Mouse (Mus musculus) Patski (cell line): Measurements from ENCODE around the gene Cyp4a12a. TPM values are rescaled to one million over a fixed set of nuclear protein-coding genes. Genes with fewer than 3 reads are reported as not detected.
"Not testable (repeated sequence)": the region's sequence is repeated elsewhere in the genome, so short reads cannot be mapped to it uniquely, and the experiment has no call there.

Source experiments
- ATAC-seq: fragments of 100-300 bp; one replicate; pipeline ENCODE4 v1.8.0; 2021
- CTCF ChIA-PET: fragments of 350-600 bp; sonication (Branson Sonifier 250); formaldehyde crosslinking; loops from one replicate; lab custom pipeline; 2022; ENCODE audit warnings: inconsistent platforms; lab: Charles Lee
- POLR2A ChIA-PET: fragments of 350-600 bp; sonication (Branson Sonifier 250); formaldehyde crosslinking; loops from one replicate; lab custom pipeline; 2022; ENCODE audit warnings: antibody characterized with exemption, inconsistent platforms; lab: Charles Lee
- DNase-seq: peaks from one replicate; pipeline ENCODE4 v3.0.0-alpha.2; 2011; ENCODE audit warnings: low read depth, low spot score
- H3K27me3 ChIP-seq: fragments of 371-371 bp; one replicate; pipeline ENCODE4 v1.5.1; 2021
- CTCF ChIP-seq: fragments of 100-300 bp; IDR thresholded peaks from one replicate; pipeline ENCODE4 v1.5.1; 2021
- in situ Hi-C: fragments of 300-500 bp; cut with MboI; formaldehyde crosslinking; loops from 3 replicates; pipeline ENCODE4 v1.11.1; 2018; ENCODE audit warnings: low pct_unique_long_range_greater_than_20kb, mixed read lengths
- polyA plus RNA-seq: library from polyadenylated mRNA; unstranded; gene quantifications from one replicate; pipeline ENCODE4 v1.2.3, GENCODE M21; 2021

The Cyp4a12a gene
- 0.44 TPM for polyA plus RNA-seq

DNA sequence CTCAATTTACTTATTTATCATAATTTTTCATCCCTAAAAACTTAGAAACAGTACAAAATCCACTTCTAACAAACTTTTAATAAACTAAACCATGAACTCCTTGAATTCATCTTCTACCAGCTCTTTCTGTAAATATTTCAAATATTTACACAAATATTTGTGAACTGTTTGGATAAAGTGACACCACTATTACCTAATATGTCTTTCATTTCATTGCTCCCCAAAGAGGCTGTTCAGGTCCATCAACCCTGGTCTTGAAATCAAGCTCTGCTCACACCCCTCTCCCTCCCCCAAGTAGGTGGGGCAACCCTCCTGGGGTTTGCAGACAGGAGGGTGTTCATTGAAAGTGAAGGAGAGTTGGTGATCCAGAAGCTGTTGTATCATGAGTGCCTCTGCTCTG is at the start of gene Cyp4a12a:
Gene Cyp4a12a (plus strand): TSS at position 301 of the 400 bp plus-strand sequence.
- H3K27me3 ChIP-seq, ATAC-seq, DNase-seq, in situ Hi-C loops, POLR2A ChIA-PET, CTCF ChIA-PET: not testable (repeated sequence)

DNA sequence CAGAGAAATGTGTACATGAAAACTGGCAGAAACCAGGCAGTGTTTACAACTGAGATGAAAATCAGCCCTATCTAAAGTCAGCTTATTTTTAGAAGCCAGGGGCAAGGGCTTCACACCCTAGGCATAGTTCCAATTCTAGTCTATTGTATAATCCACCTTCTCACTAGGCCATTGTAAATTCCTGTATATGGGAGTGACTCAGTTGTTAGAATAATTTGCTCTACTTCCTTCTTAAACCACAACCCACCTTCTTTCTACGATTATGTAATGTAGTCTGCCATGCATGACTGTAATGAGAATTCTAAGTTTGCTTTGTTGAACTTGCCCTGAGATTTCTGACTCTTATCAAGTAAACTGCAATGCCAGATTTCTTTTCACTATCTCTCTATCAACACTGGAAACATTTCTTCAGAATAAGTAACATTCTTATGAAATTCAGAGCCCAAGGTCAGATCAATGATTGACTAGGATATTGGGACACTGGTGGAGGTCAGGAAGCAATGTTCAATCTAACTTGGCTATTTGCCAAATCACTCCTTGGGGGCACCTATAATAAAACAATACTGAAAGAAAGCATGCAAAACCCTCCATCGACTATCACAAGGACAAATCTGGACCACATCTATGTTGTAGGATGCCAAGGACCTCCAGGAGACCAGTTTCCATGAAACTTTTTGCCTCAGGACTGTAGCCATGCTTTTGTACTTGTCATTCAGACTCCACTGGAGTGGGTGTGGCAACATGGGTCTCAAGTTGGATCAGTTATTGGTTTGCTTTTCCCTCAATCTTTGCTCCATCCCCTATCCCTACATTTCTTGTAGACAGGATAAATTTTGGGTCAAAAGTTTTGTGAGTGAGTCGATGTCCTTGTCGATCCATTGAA is 33.9 kb upstream of the Cyp4a12a start:
- in situ Hi-C loops, result not testable (repeated sequence)

DNA sequence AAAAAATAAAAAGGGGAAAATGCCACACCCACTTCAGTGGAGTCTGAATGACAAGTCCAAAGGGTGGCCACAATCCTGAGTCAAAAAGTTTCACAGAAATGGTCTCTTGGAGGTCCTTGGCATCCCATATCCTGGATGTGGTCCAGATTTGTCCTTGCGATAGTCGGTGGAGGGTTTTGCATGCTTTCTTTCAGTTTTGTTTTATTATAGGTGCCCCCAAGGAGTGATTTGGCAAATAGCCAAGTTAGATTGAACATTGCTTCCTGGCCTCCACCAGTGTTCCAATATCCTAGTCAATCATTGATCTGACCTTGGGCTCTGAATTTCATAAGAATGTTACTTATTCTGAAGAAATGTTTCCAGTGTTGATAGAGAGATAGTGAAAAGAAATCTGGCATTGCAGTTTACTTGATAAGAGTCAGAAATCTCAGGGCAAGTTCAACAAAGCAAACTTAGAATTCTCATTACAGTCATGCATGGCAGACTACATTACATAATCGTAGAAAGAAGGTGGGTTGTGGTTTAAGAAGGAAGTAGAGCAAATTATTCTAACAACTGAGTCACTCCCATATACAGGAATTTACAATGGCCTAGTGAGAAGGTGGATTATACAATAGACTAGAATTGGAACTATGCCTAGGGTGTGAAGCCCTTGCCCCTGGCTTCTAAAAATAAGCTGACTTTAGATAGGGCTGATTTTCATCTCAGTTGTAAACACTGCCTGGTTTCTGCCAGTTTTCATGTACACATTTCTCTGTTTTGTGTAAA is 20.4 kb upstream of the Cyp4a12a start:
- H3K27me3 ChIP-seq, POLR2A ChIA-PET, DNase-seq, CTCF ChIA-PET, in situ Hi-C loops: not testable (repeated sequence)
- ATAC-seq, result peak; percentile 82

More for the DNA sequence above, 33.9 kb upstream of the Cyp4a12a start:
- CTCF ChIA-PET, POLR2A ChIA-PET, DNase-seq, H3K27me3 ChIP-seq: not testable (repeated sequence)
- peak; percentile 97 for ATAC-seq

DNA sequence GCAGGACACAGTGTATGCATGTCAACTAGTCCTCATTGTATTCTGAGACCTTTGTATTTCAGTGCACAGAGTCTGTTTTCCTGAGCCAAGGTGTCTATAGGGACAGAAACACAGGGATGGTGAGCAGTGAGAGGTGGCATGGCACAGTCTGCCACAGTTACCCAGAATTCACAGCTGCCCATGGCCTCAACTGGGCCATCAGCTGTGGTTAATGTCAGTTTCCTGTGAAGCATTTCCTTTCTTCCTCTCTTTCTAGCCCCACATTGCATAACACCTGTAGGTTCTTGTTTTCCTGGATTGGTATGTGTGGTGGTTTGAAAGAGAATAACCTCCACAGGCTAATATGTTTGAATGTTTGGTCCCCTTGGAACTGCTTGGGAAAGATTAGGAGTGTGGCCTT is 18.5 kb upstream of the Cyp4a12a start:
- ATAC-seq (no peak), DNase-seq (no peak)
- TF ChIP-seq CTCF, result no peak
- ChIA-PET POLR2A (no interaction called here), CTCF (no interaction called here)
- no peaks in the 10 kb centered on the region for H3K27me3 ChIP-seq
- in situ Hi-C loops, result loop anchor here (5.0 kb wide), 1 partner anchor 117 kb away; no protein-coding TSS in a partner anchor

DNA sequence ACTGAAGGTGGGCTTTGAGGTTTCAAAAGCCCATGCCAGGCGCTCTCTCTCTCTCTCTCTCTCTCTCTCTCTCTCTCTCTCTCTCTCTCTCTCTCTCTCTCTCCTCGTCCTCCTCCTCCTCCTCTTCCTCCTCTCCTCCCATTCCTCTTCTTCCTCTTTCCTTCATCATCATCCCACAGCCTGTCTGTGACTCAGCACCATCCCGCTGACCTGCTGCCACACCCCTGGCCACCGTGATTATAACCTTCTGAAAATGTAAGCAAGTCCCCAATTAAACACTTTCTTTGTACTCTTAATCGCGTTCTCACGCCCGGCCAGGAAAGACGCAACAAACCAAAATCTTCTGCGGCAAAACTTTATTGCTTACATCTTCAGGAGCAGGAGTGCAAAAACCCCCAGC is 18.1 kb upstream of the Cyp4a12a start:
- CTCF ChIA-PET, H3K27me3 ChIP-seq, ATAC-seq, POLR2A ChIA-PET, DNase-seq: not testable (repeated sequence)
- in situ Hi-C loops, result loop anchor here (5.0 kb wide), 1 partner anchor 117 kb away; no protein-coding TSS in a partner anchor

DNA sequence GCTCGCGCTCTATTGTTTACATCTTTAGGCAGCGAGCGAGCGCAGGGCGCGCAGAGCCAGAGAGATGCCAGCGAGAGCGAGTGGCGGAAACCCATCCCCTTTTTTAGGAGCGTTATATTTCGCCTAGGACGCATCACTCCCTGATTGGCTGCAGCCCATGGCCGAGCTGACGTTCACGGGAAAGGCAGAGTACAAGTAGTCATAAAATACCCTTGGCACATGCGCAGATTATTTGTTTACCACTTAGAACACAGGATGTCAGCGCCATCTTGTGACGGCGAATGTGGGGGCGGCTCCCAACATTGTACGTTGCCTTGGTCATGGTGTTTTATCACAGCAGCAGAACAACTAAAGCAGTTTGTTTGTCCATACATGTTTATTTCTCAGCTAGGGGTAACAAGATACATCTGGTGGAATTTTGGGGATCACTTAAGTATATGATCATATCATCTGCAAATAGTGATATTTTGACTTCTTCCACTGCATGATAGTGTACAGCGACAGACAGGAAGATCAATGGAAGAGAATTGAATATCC is 17.5 kb upstream of the Cyp4a12a start:
- ATAC-seq, POLR2A ChIA-PET, H3K27me3 ChIP-seq, DNase-seq, CTCF ChIA-PET: not testable (repeated sequence)
- in situ Hi-C loops, result loop anchor here (5.0 kb wide), 1 partner anchor 116 kb away; no protein-coding TSS in a partner anchor

DNA sequence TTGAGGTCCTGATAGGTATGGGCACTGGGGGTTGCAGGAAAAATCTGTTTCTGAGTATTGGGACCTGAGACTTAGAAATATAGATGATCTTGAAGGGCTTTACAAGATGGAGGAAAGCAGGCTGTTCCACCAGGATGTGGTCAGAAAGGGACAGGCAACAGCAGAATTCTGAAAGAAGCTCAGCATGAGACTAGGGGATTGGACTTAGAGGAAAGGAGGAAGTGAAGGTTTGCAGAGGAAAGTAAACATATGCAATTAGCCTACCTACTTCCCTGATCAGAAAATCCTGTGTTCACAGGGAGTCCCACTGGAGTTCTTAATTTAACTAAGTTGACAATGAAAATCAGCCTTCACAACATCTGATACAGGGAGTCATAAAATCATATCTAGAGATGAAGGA is 26.9 kb downstream of the Cyp4a12a start:
- DNase-seq, H3K27me3 ChIP-seq, ATAC-seq, CTCF ChIA-PET, POLR2A ChIA-PET: not testable (repeated sequence)
- in situ Hi-C loops, result loop anchor here (10.0 kb wide), 1 partner anchor 109 kb away; no protein-coding TSS in a partner anchor

DNA sequence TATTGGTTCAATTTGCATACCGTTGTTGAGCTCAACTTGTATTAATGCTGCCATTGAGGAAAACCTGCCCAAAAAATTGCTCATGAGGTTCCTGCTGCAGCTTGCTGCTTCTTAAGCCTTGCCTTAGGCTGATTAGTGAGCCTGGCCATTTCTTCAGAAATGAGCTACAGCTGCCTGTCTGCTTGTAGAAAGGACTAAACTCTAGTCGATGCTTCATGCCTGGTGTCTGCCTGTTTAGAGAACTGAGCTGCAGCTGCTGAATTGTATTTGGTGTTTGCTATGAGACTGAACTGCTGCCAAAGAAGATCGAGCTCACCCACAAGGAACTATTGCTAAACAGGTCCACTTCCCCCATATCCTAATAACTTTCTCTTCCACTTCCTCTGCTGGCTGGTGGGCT is 66.8 kb downstream of the Cyp4a12a start:
- CTCF ChIA-PET, ATAC-seq, POLR2A ChIA-PET, DNase-seq, H3K27me3 ChIP-seq: not testable (repeated sequence)
- in situ Hi-C loops, result loop anchor here (10.0 kb wide), 1 partner anchor 109 kb away; no protein-coding TSS in a partner anchor

DNA sequence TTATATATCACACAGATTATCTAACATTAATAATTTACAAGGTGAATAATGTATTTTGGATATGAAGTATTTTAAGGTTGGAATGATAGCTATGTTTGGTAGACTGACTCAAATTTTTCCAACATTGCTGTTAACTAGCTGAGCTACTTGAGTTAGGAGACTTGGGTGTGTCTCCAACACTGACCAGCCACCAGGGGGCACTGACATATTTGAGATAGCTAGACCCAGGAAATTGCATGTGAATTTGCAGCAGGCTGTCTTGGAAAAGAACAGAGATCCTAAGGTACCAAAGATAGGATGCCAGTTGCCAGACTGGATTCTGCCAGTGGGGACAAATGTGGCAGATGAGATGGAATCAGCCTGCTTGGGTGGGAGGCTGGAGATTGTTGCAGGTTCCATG is 69.2 kb downstream of the Cyp4a12a start:
- POLR2A ChIA-PET, ATAC-seq, DNase-seq, CTCF ChIA-PET, H3K27me3 ChIP-seq: not testable (repeated sequence)
- in situ Hi-C loops, result loop anchor here (10.0 kb wide), 1 partner anchor 107 kb away; no protein-coding TSS in a partner anchor

Other genes starting within 250 kb of the Cyp4a12a start
- gene Tal1, start 242.6 kb upstream of the Cyp4a12a start, polyA plus RNA-seq, result 1.2 TPM
- 142 TPM for gene Pdzk1ip1, start 210.3 kb upstream of the Cyp4a12a start, polyA plus RNA-seq
- gene Cyp4x1, start 164.8 kb upstream of the Cyp4a12a start, polyA plus RNA-seq, result not detected
- not detected for gene Cyp4a29, start 57.0 kb upstream of the Cyp4a12a start, polyA plus RNA-seq
- gene Cyp4a12b, start 112.6 kb downstream of the Cyp4a12a start, polyA plus RNA-seq, result 0.22 TPM
- gene Cyp4a30b, start 153.6 kb downstream of the Cyp4a12a start, polyA plus RNA-seq, result not detected
- not detected for gene Cyp4a14, start 197.1 kb downstream of the Cyp4a12a start, polyA plus RNA-seq
- gene Cyp4a10, start 219.2 kb downstream of the Cyp4a12a start, polyA plus RNA-seq, result not detected